Mouse (Mus musculus): ENCODE measurements around the gene Mospd3. TPM values are rescaled to one million over a fixed set of nuclear protein-coding genes. Genes with fewer than 3 reads are reported as not detected.

Gene Mospd3
- total and polyA plus RNA-seq, 3 experiments, result 10.7 to 32.3 (median 16.3) TPM

GRCm38 (mm10) chr5:137570181-137570580 is 30.7 kb downstream of the Mospd3 start:
- 41% methylated on average over 7 of the region's 7 CpGs for WGBS
- no peak overlapping the region for H3K27ac ChIP-seq
- DNase-seq, result no peak
- H3K36me3 ChIP-seq (ENCODE audit: control insufficient read depth, insufficient read depth, low read length), result no peaks in the 10 kb centered on the region
- TF ChIP-seq CTCF (IDR thresholded peaks at IDR 0.05) (no peak), EP300 (IDR thresholded peaks at IDR 0.05; ENCODE audit: insufficient read depth, low read depth, low read length) (no peak), POLR2A (IDR thresholded peaks at IDR 0.05; ENCODE audit: insufficient read depth, low read depth, low read length) (no peak)
- H3K79me2 ChIP-seq (replicated peaks; ENCODE audit: control insufficient read depth, insufficient read depth, low read length), result no peaks in the 10 kb centered on the region
- intact Hi-C loops (cut with DNase I), result no loop called here
- H3K9ac ChIP-seq (ENCODE audit: low read depth, low read length), result no peak overlapping the region
- peaks cover 2% of the 10 kb centered on the region; the same call in 1 of the 2 replicates for H3K4me1 ChIP-seq (ENCODE audit: control insufficient read depth, insufficient read depth, low read length)
- no peak overlapping the region for H3K4me3 ChIP-seq
- peaks cover 2% of the 10 kb centered on the region for H3K27me3 ChIP-seq (ENCODE audit: control insufficient read depth, insufficient read depth, low read length)

- peaks cover 2% of the 10 kb centered on the region for H3K27me3 ChIP-seq (ENCODE audit: control insufficient read depth, insufficient read depth, low read length)
- DNase-seq, result peak; percentile 55 to 64
- 21% methylated on average over 9 of the region's 9 CpGs for WGBS
- no peak within 1 kb of the TSS for H3K27ac ChIP-seq
- no peaks in the 10 kb centered on the region for H3K79me2 ChIP-seq (replicated peaks; ENCODE audit: control insufficient read depth, insufficient read depth, low read length)
- no peak within 1 kb of the TSS for H3K9ac ChIP-seq (ENCODE audit: low read depth, low read length)
- intact Hi-C loops (cut with DNase I), result no loop called here
- H3K4me3 ChIP-seq, result no peak within 1 kb of the TSS
- no peaks in the 10 kb centered on the region for H3K36me3 ChIP-seq (ENCODE audit: control insufficient read depth, insufficient read depth, low read length)
- peaks cover 2% of the 10 kb centered on the region; the same call in 1 of the 2 replicates for H3K4me1 ChIP-seq (ENCODE audit: control insufficient read depth, insufficient read depth, low read length)
- TF ChIP-seq EP300 (IDR thresholded peaks at IDR 0.05; ENCODE audit: insufficient read depth, low read depth, low read length) (no peak), POLR2A (IDR thresholded peaks at IDR 0.05; ENCODE audit: insufficient read depth, low read depth, low read length) (no peak), CTCF (IDR thresholded peaks at IDR 0.05) (no peak)
These were observed 31.2 kb downstream of the Mospd3 start, which contains the start of gene Tfr2 for GRCm38 (mm10) chr5:137569665-137570064. Gene Tfr2 (plus strand): TSS chr5:137569840.

- Histone ChIP-seq H3K36me3 (ENCODE audit: control insufficient read depth, insufficient read depth, low read length) (no peaks in the 10 kb centered on the region), H3K79me2 (replicated peaks; ENCODE audit: control insufficient read depth, insufficient read depth, low read length) (no peaks in the 10 kb centered on the region), H3K4me1 (ENCODE audit: control insufficient read depth, insufficient read depth, low read length) (no peaks in the 10 kb centered on the region), H3K27ac (no peak overlapping the region), H3K4me3 (no peak overlapping the region), H3K9ac (ENCODE audit: low read depth, low read length) (no peak overlapping the region), H3K27me3 (ENCODE audit: control insufficient read depth, insufficient read depth, low read length) (no peaks in the 10 kb centered on the region; the same call in 1 of the 2 replicates)
- 57% methylated on average over 12 of the region's 12 CpGs for WGBS
- intact Hi-C loops (cut with DNase I), result no loop called here
- no peak for TF ChIP-seq POLR2A (IDR thresholded peaks at IDR 0.05; ENCODE audit: insufficient read depth, low read depth, low read length)
- TF ChIP-seq EP300 (IDR thresholded peaks at IDR 0.05; ENCODE audit: insufficient read depth, low read depth, low read length), result no peak
- TF ChIP-seq CTCF (IDR thresholded peaks at IDR 0.05), result no peak
- DNase-seq, result no peak
These were observed 31.8 kb downstream of the Mospd3 start for GRCm38 (mm10) chr5:137569031-137569430.

- TF ChIP-seq POLR2A (IDR thresholded peaks at IDR 0.05; ENCODE audit: insufficient read depth, low read depth, low read length), result no peak
- no peak for TF ChIP-seq CTCF (IDR thresholded peaks at IDR 0.05)
- TF ChIP-seq EP300 (IDR thresholded peaks at IDR 0.05; ENCODE audit: insufficient read depth, low read depth, low read length), result no peak
- no peaks in the 10 kb centered on the region for H3K4me1 ChIP-seq (ENCODE audit: control insufficient read depth, insufficient read depth, low read length)
- no peaks in the 10 kb centered on the region; the same call in 1 of the 2 replicates for H3K27me3 ChIP-seq (ENCODE audit: control insufficient read depth, insufficient read depth, low read length)
- no peak overlapping the region for H3K27ac ChIP-seq
- DNase-seq, result no peak
- H3K4me3 ChIP-seq, result no peak overlapping the region
- WGBS, result 75% methylated on average over 8 of the region's 8 CpGs
- H3K36me3 ChIP-seq (ENCODE audit: control insufficient read depth, insufficient read depth, low read length), result no peaks in the 10 kb centered on the region
- no peak overlapping the region for H3K9ac ChIP-seq (ENCODE audit: low read depth, low read length)
- no peaks in the 10 kb centered on the region for H3K79me2 ChIP-seq (replicated peaks; ENCODE audit: control insufficient read depth, insufficient read depth, low read length)
- intact Hi-C loops (cut with DNase I), result no loop called here
These were observed 32.5 kb downstream of the Mospd3 start for GRCm38 (mm10) chr5:137568223-137568798.

DNA sequence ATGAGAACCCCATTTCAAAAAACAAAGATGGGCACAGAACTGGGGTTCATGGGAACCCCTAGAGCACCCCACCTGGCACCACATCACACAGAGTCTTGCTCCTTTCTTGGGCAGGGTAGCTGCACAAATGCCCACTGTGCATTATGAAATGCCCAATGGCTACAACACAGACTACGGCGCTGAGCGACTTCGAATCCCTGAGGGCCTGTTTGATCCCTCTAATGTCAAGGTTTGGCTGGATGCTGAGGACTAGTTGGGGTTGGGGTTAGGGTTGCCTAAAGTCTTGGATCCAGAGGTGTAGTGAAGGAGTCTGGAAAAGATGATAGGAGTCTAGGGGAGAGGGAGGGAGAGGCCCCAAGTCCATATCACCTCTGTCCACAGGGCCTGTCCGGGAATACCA is 34.4 kb downstream of the Mospd3 start:
- H3K79me2 ChIP-seq (replicated peaks; ENCODE audit: control insufficient read depth, insufficient read depth, low read length), result no peaks in the 10 kb centered on the region
- no peak overlapping the region for H3K27ac ChIP-seq
- WGBS, result 87% methylated on average over 5 of the region's 5 CpGs
- intact Hi-C loops (cut with DNase I), result no loop called here
- no peak overlapping the region for H3K4me3 ChIP-seq
- H3K9ac ChIP-seq (ENCODE audit: low read depth, low read length), result no peak overlapping the region
- no peak for DNase-seq
- TF ChIP-seq CTCF (IDR thresholded peaks at IDR 0.05) (no peak), POLR2A (IDR thresholded peaks at IDR 0.05; ENCODE audit: insufficient read depth, low read depth, low read length) (no peak), EP300 (IDR thresholded peaks at IDR 0.05; ENCODE audit: insufficient read depth, low read depth, low read length) (no peak)
- no peaks in the 10 kb centered on the region for H3K36me3 ChIP-seq (ENCODE audit: control insufficient read depth, insufficient read depth, low read length)
- H3K27me3 ChIP-seq (ENCODE audit: control insufficient read depth, insufficient read depth, low read length), result no peaks in the 10 kb centered on the region; the same call in 1 of the 2 replicates
- H3K4me1 ChIP-seq (ENCODE audit: control insufficient read depth, insufficient read depth, low read length), result no peaks in the 10 kb centered on the region

- H3K4me1 ChIP-seq (ENCODE audit: control insufficient read depth, insufficient read depth, low read length), result no peaks in the 10 kb centered on the region
- H3K79me2 ChIP-seq (replicated peaks; ENCODE audit: control insufficient read depth, insufficient read depth, low read length), result no peaks in the 10 kb centered on the region
- DNase-seq, result no peak
- H3K36me3 ChIP-seq (ENCODE audit: control insufficient read depth, insufficient read depth, low read length), result no peaks in the 10 kb centered on the region
- intact Hi-C loops (cut with DNase I), result no loop called here
- H3K27ac ChIP-seq, result no peak overlapping the region
- WGBS, result 73% methylated on average over 6 of the region's 6 CpGs
- no peak overlapping the region for H3K9ac ChIP-seq (ENCODE audit: low read depth, low read length)
- H3K27me3 ChIP-seq (ENCODE audit: control insufficient read depth, insufficient read depth, low read length), result no peaks in the 10 kb centered on the region; the same call in 1 of the 2 replicates
- TF ChIP-seq CTCF (IDR thresholded peaks at IDR 0.05), result no peak
- TF ChIP-seq POLR2A (IDR thresholded peaks at IDR 0.05; ENCODE audit: insufficient read depth, low read depth, low read length), result no peak
- TF ChIP-seq EP300 (IDR thresholded peaks at IDR 0.05; ENCODE audit: insufficient read depth, low read depth, low read length), result no peak
- no peak overlapping the region for H3K4me3 ChIP-seq
These were observed 35.1 kb downstream of the Mospd3 start for GRCm38 (mm10) chr5:137565744-137566143.

Measured in heart, adult 2 months (tissue).